Mouse (Mus musculus): Measurements from ENCODE around the gene Phf12. TPM values are rescaled to one million over a fixed set of nuclear protein-coding genes. Genes with fewer than 3 reads are reported as not detected.
"Not testable (repeated sequence)": the region's sequence is repeated elsewhere in the genome, so short reads cannot be mapped to it uniquely, and the experiment has no call there.

Gene Phf12
- polyA plus RNA-seq, 1 experiment from 2014 or later = 20.0 TPM

DNA sequence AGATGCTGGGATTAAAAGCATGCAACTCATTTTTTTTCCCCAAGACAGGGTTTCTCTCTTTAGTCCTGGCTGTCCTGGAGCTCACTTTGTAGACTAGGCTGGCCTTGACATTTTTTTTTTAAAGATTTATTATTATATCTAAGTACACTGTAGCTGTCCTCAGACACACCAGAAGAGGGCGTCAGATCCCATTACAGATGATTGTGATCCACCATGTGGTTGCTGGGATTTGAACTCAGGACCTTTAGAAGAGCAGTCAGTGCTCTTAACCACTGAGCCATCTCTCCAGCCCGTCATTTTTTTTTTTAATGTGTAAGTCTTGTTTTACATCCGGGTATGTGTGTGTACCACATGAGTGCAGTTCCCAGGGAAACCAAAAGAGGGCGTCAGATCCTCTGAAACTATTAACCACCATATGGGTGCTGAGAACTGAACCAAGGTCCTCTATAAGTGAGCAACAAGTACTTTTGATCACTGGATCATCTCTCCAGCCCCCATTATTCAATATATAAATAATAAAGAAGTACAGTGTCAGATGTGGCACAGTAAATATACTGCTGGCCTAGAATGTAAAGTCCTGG is 59.8 kb downstream of the Phf12 start:
- not testable (repeated sequence) for H3K27me3 ChIP-seq (ENCODE audit: insufficient read depth, poor library complexity, severe bottlenecking); DNase-seq (ENCODE audit: low spot score); H3K4me3 ChIP-seq; H3K27ac ChIP-seq; H3K9me3 ChIP-seq
- Histone ChIP-seq H3K36me3 (peaks cover 37% of the 10 kb centered on the region), H3K4me1 (peaks cover 23% of the 10 kb centered on the region)
- WGBS = 88% methylated on average over 4 of the region's 4 CpGs

DNA sequence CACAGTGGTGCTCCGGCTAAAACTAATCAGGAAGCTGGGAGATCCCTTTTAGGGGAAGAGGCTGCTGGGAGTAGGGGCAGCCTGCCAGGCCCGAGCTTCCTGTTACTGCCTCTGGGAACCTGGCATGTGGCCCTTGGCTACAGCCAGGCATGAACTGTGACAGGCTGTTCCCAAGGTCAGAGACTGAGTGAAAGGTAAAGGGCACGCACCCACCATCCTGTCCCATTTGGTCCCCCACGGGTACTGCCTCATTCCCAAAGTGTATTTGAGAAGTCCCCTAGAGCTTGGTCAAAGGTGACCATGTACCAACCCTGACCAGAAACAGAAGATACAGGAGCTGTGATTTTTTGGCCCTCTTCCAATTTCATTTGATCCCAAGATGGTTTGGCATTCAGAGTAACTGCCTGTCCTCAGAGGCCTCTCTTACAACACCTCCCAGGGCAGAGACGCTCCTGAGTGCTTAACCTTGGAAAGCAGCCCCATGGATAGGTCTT is 62.3 kb downstream of the Phf12 start:
- H3K36me3 ChIP-seq = peaks cover 42% of the 10 kb centered on the region
- WGBS = 73% methylated on average over 5 of the region's 5 CpGs
- DNase-seq (ENCODE audit: low spot score) = no peak
- H3K4me3 ChIP-seq = no peak overlapping the region
- H3K27ac ChIP-seq = peak overlapping the region; percentile 26; the same call in 1 of the 2 replicates
- H3K27me3 ChIP-seq (ENCODE audit: insufficient read depth, poor library complexity, severe bottlenecking) = no peaks in the 10 kb centered on the region
- H3K9me3 ChIP-seq = no peaks in the 10 kb centered on the region
- peaks cover 10% of the 10 kb centered on the region for H3K4me1 ChIP-seq

DNA sequence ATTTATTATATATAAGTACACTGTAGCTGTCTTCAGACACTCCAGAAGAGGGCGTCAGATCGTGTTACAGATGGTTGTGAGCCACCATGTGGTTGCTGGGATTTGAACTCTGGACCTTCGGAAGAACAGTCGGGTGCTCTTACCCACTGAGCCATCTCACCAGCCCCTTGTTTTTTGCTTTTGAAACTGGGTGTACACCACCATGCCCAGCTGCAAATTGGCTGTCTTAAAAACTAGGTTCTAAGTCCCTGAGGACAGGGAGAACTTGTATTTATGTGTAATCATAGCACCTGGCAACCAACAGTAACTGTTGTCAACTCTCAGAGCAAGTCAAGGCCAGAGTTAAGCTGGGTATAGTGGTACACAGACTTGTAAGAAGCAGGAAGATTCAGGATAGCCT is 66.1 kb downstream of the Phf12 start:
- not testable (repeated sequence) for H3K9me3 ChIP-seq; DNase-seq (ENCODE audit: low spot score); H3K4me3 ChIP-seq; H3K27me3 ChIP-seq (ENCODE audit: insufficient read depth, poor library complexity, severe bottlenecking); H3K27ac ChIP-seq
- Histone ChIP-seq H3K4me1 (peaks cover 10% of the 10 kb centered on the region), H3K36me3 (peaks cover 38% of the 10 kb centered on the region)
- 91% methylated on average over 4 of the region's 4 CpGs for WGBS

DNA sequence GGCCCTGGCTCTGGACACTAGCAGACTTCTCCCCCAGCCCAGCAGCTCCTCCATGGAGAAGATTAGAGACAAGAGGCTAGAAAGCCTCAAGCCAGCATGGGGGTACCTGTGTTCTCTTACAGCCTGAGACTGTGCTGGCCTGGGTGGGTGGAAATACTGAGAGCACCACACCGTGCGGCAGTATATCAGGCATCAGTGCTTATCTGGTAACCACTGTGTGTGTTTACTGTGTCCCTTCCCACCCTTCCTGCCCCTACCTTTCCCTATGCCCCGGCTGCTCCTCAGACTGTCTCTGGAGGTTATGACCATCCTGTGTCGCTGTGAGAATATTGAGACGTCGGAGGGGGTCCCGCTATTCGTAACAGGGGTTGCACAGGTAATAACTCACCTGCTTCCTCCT is 70.5 kb downstream of the Phf12 start:
- Histone ChIP-seq H3K4me1 (no peaks in the 10 kb centered on the region), H3K36me3 (peaks cover 72% of the 10 kb centered on the region), H3K4me3 (no peak overlapping the region), H3K27ac (no peak overlapping the region; the same call in 1 of the 2 replicates), H3K27me3 (ENCODE audit: insufficient read depth, poor library complexity, severe bottlenecking) (no peaks in the 10 kb centered on the region), H3K9me3 (no peaks in the 10 kb centered on the region)
- WGBS = 76% methylated on average over 8 of the region's 8 CpGs
- DNase-seq (ENCODE audit: low spot score) = no peak

DNA sequence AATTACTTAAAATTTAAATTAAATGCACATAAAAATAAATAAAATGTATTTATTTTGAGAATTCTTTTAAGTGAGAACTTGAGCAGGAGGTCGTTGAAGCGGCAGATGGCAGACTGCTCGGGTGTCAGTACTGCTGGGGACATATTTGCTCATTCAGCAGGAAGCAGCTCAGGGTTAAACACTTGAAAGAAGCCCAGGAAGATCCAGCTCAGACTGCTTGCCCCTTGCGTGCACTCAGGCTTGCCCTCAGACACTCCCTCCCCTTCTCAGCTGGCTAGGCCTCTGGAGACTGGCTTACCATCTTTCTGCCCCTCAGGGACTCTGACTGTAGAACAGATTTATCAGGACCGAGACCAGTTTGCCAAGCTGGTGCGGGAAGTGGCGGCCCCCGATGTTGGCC is 74.4 kb downstream of the Phf12 start:
- Histone ChIP-seq H3K27ac (no peak overlapping the region), H3K27me3 (ENCODE audit: insufficient read depth, poor library complexity, severe bottlenecking) (no peaks in the 10 kb centered on the region), H3K9me3 (no peaks in the 10 kb centered on the region), H3K4me3 (no peak overlapping the region), H3K36me3 (peaks cover 69% of the 10 kb centered on the region), H3K4me1 (0 out of 2 replicates have a peak, but pooled peaks cover 3% of the 10 kb centered on the region)
- no peak for DNase-seq (ENCODE audit: low spot score)
- WGBS = 79% methylated on average over 8 of the region's 8 CpGs

DNA sequence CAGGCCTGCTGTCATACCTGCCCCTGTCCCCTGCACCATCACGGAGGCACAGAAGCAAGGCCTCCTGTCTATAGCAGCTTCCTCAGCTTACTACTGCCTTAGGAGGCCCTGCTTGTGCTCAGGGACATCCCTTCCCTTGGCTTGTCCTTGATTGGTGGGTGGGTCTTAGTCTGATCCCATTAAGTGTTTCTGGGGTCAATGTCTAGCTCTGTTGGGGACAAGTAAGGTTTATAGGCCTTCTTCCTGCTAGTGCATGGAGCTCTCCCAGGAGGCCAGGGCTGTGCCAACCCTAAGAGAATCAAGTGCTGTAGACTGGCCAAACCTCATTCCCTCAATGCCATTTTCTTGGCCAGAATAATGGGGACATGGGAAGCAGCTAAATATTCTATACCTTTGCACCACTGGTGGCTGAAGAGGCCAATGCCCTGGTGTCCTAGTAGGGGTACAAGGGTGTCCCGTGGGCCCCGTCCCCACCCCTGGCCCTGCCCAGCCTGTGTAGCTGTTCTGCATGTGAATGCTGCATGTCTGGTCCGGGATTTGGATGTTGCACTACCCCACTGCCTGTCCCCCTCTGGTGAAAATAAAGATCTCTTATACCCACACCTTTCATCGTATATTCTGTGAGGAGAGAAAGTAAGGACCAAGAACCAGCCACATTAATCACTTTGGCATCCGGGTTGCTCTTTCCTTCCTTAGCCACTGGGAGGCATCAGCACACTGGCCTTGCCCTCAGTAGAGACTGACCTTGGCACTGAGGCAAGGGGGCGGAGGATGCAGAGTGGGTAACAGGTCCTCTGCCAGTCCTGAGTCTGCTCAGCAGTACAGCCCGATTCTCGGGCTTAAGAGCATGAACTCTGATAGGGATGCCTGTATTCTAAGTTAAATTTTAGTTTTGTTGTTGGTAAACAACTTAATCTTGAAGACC is 77.5 kb downstream of the Phf12 start:
- Histone ChIP-seq H3K27ac (peak overlapping the region; percentile 16; the same call in 1 of the 2 replicates), H3K4me1 (0 out of 2 replicates have a peak, but pooled peaks cover 5% of the 10 kb centered on the region), H3K9me3 (no peaks in the 10 kb centered on the region), H3K4me3 (no peak overlapping the region), H3K36me3 (peaks cover 46% of the 10 kb centered on the region), H3K27me3 (ENCODE audit: insufficient read depth, poor library complexity, severe bottlenecking) (no peaks in the 10 kb centered on the region)
- WGBS = 63% methylated on average over 9 of the region's 9 CpGs
- peak; percentile 86 for DNase-seq (ENCODE audit: low spot score)

DNA sequence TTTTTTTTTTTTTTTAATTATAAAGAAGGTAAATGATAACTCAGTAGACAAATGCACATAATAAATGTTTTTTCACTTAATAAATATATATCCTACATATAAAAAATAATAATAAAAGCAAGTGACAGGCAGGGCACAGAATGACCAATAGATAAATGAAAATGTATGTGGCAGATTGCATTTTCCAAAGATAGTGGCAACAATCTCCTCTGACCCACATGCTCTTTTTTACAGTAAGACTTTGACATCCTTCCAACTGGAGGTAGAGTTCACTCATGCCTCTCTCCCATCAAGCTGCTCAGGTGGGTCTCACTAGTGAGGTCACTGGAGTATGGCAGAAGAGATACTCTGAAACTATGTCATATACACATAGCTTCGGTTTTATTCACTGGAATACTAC is 80.0 kb downstream of the Phf12 start:
- WGBS = 77% methylated on average over 1 of the region's 1 CpGs
- Histone ChIP-seq H3K9me3 (no peaks in the 10 kb centered on the region), H3K4me1 (peaks cover 10% of the 10 kb centered on the region; the same call in 1 of the 2 replicates), H3K4me3 (no peak overlapping the region), H3K27ac (peak overlapping the region; percentile 39; the same call in 1 of the 2 replicates), H3K36me3 (peaks cover 22% of the 10 kb centered on the region), H3K27me3 (ENCODE audit: insufficient read depth, poor library complexity, severe bottlenecking) (no peaks in the 10 kb centered on the region)
- no peak for DNase-seq (ENCODE audit: low spot score)

DNA sequence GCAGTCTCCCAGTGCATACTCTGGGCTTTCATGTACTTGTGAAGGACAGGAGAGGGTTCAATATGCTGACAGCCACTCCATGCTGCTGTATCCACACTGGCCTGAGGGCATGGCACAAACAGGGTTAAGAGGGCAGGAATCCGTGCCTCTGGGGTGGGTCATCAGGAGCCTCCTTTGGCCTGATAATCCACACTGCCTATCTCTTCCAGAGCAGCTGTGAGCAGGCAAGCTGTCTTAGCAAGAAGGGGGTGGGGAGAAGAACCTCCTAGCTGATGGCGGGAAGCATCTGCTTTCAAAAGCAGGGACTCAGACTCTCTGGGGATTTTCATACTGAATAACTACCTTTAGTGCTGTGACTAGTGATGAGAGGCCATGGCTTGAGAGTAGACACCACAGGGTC is 83.4 kb downstream of the Phf12 start:
- no peaks in the 10 kb centered on the region for H3K9me3 ChIP-seq
- H3K4me3 ChIP-seq = no peak overlapping the region
- H3K36me3 ChIP-seq = no peaks in the 10 kb centered on the region
- H3K27ac ChIP-seq = peak overlapping the region; percentile 72; the same call in 1 of the 2 replicates
- H3K4me1 ChIP-seq = peaks cover 24% of the 10 kb centered on the region
- H3K27me3 ChIP-seq (ENCODE audit: insufficient read depth, poor library complexity, severe bottlenecking) = no peaks in the 10 kb centered on the region
- DNase-seq (ENCODE audit: low spot score) = peak; percentile 92
- WGBS = 8% methylated on average over 2 of the region's 2 CpGs

DNA sequence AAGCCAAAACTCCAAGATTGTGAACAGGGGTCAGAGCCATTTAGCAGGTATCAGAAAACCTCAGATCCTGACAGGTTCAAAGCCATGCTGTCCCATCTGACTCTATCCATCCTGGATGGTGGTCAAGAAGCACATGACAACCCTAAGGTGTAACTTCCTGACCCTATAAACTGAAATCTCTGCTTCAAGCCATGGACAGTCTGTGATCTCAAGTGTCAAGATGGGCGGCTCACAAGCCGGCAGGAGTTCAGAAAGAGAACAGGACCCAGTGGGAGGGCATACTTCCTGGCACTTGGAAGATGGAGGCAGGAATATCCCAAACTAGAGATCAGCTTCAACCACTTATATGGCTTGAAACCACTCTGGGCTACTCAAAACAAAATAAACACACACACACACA is 84.1 kb downstream of the Phf12 start:
- H3K4me3 ChIP-seq = no peak overlapping the region
- H3K4me1 ChIP-seq = peaks cover 24% of the 10 kb centered on the region
- H3K36me3 ChIP-seq = 0 out of 2 replicates have a peak, but pooled peaks cover 2% of the 10 kb centered on the region
- H3K27ac ChIP-seq = peak overlapping the region; percentile 72; the same call in 1 of the 2 replicates
- no peak for DNase-seq (ENCODE audit: low spot score)
- 53% methylated on average over 2 of the region's 2 CpGs for WGBS
- no peaks in the 10 kb centered on the region for H3K9me3 ChIP-seq
- no peaks in the 10 kb centered on the region for H3K27me3 ChIP-seq (ENCODE audit: insufficient read depth, poor library complexity, severe bottlenecking)

DNA sequence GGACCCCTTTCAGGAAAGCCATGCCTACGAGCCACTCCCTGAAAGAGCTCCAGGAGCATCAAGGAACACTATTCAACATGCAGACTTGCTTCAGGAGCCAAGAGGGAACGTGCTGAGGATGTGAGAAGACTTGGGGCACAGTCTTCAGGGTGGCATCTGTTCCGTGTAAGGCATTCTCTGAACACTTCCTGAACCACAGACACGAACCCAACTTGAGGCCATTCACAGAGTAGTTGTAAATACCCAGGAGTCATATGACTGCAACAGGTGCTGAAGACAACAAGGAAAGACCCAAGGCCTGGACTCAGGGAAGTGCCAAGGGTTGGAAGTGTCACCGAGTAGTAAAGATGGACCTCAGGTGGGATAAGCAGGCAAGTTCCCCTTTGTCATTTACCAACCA is 85.0 kb downstream of the Phf12 start:
- DNase-seq (ENCODE audit: low spot score) = no peak
- no peaks in the 10 kb centered on the region for H3K27me3 ChIP-seq (ENCODE audit: insufficient read depth, poor library complexity, severe bottlenecking)
- H3K4me3 ChIP-seq = no peak overlapping the region
- H3K9me3 ChIP-seq = no peaks in the 10 kb centered on the region
- peaks cover 9% of the 10 kb centered on the region; the same call in 1 of the 2 replicates for H3K36me3 ChIP-seq
- peaks cover 27% of the 10 kb centered on the region for H3K4me1 ChIP-seq
- 75% methylated on average over 5 of the region's 5 CpGs for WGBS
- H3K27ac ChIP-seq = peak overlapping the region; percentile 72

DNA sequence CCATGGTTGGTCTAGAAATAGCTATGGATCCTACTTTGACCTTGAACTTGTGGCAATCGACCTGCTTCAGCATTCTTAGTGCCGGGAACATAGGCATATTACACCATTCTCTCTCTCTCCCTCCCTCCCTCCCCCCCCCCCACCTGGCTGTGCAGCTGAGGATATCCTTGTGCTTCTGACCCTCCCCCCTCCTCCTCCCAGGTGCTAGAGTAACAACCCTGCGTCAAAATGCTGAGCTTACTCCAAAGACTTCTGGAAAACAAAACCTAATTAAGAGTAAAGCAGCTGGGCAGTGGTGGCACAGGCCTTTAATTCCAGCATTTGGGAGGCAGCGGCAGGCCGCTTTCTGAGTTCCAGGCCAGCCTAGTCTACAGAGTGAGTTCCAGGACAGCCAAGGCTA is 86.6 kb downstream of the Phf12 start:
- peaks cover 24% of the 10 kb centered on the region for H3K36me3 ChIP-seq
- peak; percentile 79 for DNase-seq (ENCODE audit: low spot score)
- no peak overlapping the region for H3K4me3 ChIP-seq
- peaks cover 32% of the 10 kb centered on the region for H3K4me1 ChIP-seq
- peak overlapping the region; percentile 73; the same call in 1 of the 2 replicates for H3K27ac ChIP-seq
- no peaks in the 10 kb centered on the region for H3K27me3 ChIP-seq (ENCODE audit: insufficient read depth, poor library complexity, severe bottlenecking)
- no peaks in the 10 kb centered on the region for H3K9me3 ChIP-seq
- 72% methylated on average over 5 of the region's 5 CpGs for WGBS

DNA sequence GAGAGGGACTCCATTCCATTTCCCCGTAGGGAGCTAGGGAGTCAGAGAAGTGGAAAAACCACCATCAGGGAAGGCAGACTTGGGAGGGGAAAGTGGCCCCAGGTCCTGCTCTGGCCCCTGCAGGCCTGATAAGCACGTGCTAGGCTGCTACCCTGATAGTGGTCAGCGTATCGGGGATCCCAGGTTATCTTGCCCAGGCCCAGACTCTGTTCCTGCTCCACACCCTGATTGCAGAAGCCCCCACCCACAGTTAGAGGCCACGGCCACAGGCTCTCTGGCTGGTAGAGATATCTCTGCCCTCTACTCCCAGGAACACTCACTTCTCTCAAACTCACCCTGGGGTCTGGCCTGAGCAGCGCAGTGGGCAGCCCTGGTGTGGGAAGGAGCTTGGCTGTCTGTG is 87.1 kb downstream of the Phf12 start:
- WGBS = 31% methylated on average over 6 of the region's 6 CpGs
- Histone ChIP-seq H3K9me3 (no peaks in the 10 kb centered on the region), H3K27ac (peak overlapping the region; percentile 73), H3K27me3 (ENCODE audit: insufficient read depth, poor library complexity, severe bottlenecking) (no peaks in the 10 kb centered on the region), H3K4me3 (no peak overlapping the region), H3K4me1 (peaks cover 32% of the 10 kb centered on the region), H3K36me3 (peaks cover 30% of the 10 kb centered on the region)
- DNase-seq (ENCODE audit: low spot score) = peak; percentile 95

DNA sequence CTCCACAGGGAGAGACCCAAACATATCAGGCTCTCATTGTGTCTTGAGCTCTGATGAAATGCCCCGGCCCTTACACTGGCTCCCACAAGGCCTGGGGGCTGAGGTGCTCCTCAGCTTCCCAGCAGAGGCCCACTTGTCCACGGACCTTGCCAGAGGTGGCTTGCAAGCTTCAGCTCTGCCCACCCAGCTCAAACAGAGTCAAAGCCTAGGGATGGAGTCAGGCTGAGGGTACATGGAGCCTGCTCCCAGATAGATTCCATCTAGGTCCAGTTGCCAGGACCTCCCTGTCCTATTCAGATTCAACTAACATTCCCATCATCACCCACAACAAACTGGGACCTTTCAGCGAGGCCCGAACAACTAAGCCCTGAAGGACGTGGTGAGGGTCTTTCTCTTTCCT is 89.4 kb downstream of the Phf12 start:
- 67% methylated on average over 5 of the region's 5 CpGs for WGBS
- Histone ChIP-seq H3K9me3 (no peaks in the 10 kb centered on the region), H3K4me3 (peak overlapping the region; percentile 41; the same call in 1 of the 2 replicates), H3K4me1 (peaks cover 27% of the 10 kb centered on the region), H3K27ac (peak overlapping the region; percentile 73; the same call in 1 of the 2 replicates), H3K36me3 (peaks cover 51% of the 10 kb centered on the region), H3K27me3 (ENCODE audit: insufficient read depth, poor library complexity, severe bottlenecking) (no peaks in the 10 kb centered on the region)
- DNase-seq (ENCODE audit: low spot score) = no peak
